Mouse (Mus musculus) T-helper 2 cell (primary cell): Measurements from ENCODE around the gene Srcin1.

ENCODE experiments used
- in situ Hi-C: fragments of 300-600 bp; cut with MboI, MseI; formaldehyde crosslinking; loops from one replicate; pipeline ENCODE4 v1.15.1; 2025; ENCODE audit warnings: high pct_unique_total_duplicates

Srcin1 gene

GRCm38 (mm10) chr11:97556569-97557408 lies 19.2 kb downstream of the Srcin1 start:
- in situ Hi-C loops: no loop called here

- in situ Hi-C loops: no loop called here
Measured at GRCm38 (mm10) chr11:97555144-97555543, 20.8 kb downstream of the Srcin1 start.

- in situ Hi-C loops: no loop called here
Measured at GRCm38 (mm10) chr11:97552151-97552550, 23.8 kb downstream of the Srcin1 start.

GRCm38 (mm10) chr11:97548757-97549156 lies 27.2 kb downstream of the Srcin1 start:
- in situ Hi-C loops: no loop called here

- in situ Hi-C loops: no loop called here
Measured at GRCm38 (mm10) chr11:97547957-97548706, 27.9 kb downstream of the Srcin1 start.

GRCm38 (mm10) chr11:97546804-97547411 lies 29.1 kb downstream of the Srcin1 start:
- in situ Hi-C loops: no loop called here

GRCm38 (mm10) chr11:97545808-97546560 lies 30.0 kb downstream of the Srcin1 start:
- in situ Hi-C loops: no loop called here

- in situ Hi-C loops: no loop called here
Measured at GRCm38 (mm10) chr11:97543883-97544282, 32.1 kb downstream of the Srcin1 start.

GRCm38 (mm10) chr11:97543181-97543733 lies 32.7 kb downstream of the Srcin1 start:
- in situ Hi-C loops: no loop called here

- in situ Hi-C loops: no loop called here
Measured at GRCm38 (mm10) chr11:97542171-97543150, 33.5 kb downstream of the Srcin1 start.

- in situ Hi-C loops: no loop called here
Measured at GRCm38 (mm10) chr11:97540604-97541003, 35.4 kb downstream of the Srcin1 start.

- in situ Hi-C loops: no loop called here
Measured at GRCm38 (mm10) chr11:97540136-97540535, 35.9 kb downstream of the Srcin1 start.

GRCm38 (mm10) chr11:97539622-97540021 lies 36.4 kb downstream of the Srcin1 start:
- in situ Hi-C loops: no loop called here

- in situ Hi-C loops: no loop called here
Measured at GRCm38 (mm10) chr11:97537580-97538089, 38.4 kb downstream of the Srcin1 start.

- in situ Hi-C loops: no loop called here
Measured at GRCm38 (mm10) chr11:97536835-97537579, 39.0 kb downstream of the Srcin1 start.

GRCm38 (mm10) chr11:97536083-97536747 lies 39.8 kb downstream of the Srcin1 start:
- in situ Hi-C loops: no loop called here

- in situ Hi-C loops: no loop called here
Measured at GRCm38 (mm10) chr11:97535660-97536059, 40.3 kb downstream of the Srcin1 start.

- in situ Hi-C loops: no loop called here
Measured at GRCm38 (mm10) chr11:97535308-97535630, 40.7 kb downstream of the Srcin1 start.
